Comparison of ENCODE assay signal across 21 mouse cellular contexts in the genomic region with DNA sequence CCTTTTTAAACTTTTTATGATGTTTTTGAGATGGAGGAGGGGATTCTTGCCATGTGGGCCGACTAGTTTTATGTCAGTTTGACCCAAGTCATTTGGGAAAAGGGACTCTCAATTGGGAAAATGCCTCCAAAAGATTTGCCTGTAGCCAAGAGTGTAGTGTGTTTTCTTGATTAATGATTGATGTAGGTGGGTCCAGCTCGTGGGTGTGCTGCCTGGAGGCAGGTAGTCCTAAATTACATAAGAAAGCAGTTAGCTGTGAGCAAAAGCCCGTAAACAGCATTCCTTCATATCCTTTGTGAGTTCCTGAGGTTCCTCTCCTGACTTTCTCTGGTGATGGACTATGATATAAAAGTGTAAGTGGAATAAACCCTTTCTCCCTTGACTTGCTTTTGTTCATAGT. TPM values are rescaled to one million over a fixed set of nuclear protein-coding genes. Genes with fewer than 3 reads are reported as not detected.
A peak's percentile ranks its signal among the peaks of the same experiment; 100 is the strongest.
DNase-seq lines count a peak whose midpoint lies in the region; ATAC-seq and TF ChIP-seq lines count a peak whose summit lies in the region.
"Had no signal": no experiment of that assay in that cellular context is flagged by ENCODE, and none has a peak within 500 bp of the region (broad histone marks: within the 10 kb centered on the region; RNA-seq: fewer than 3 reads in every experiment).

No protein-coding gene starts in this region.

- peak; percentile 66; the same call in 1 of the 2 replicates for TF ChIP-seq EP300 in ES-Bruce4 (IDR thresholded peaks at IDR 0.05; ENCODE audit: insufficient read depth, low read depth, low read length)

- TF ChIP-seq CTCF in kidney, adult 2 months (conservative IDR thresholded peaks at IDR 0.05; ENCODE audit: insufficient read depth, insufficient read length, low read depth, low read length), result no peak
- TF ChIP-seq CTCF in ES-Bruce4 (IDR thresholded peaks at IDR 0.05; ENCODE audit: low read depth, low read length), result no peak

- H3K4me2 ChIP-seq in midbrain, embryonic 15.5 days, result no peak overlapping the region

- 0 out of 2 replicates have a peak overlapping the region, but pooled peaks have one; percentile 0 for H3K9ac ChIP-seq in ES-Bruce4 (ENCODE audit: low read depth, poor library complexity, severe bottlenecking)
- no peak overlapping the region for H3K9ac ChIP-seq in midbrain, embryonic 15.5 days
- H3K9ac ChIP-seq: embryonic facial prominence, embryonic 15.5 days; hindbrain, embryonic 14.5 days had no signal

- H3K4me3 ChIP-seq in kidney, adult 2 months (ENCODE audit: insufficient read depth, low read depth, low read length), result no peak overlapping the region
- H3K4me3 ChIP-seq in ES-Bruce4 (ENCODE audit: low read depth, low read length), result peak overlapping the region; percentile 22; the same call in 1 of the 2 replicates
- no peak overlapping the region for H3K4me3 ChIP-seq in midbrain, embryonic 15.5 days
- H3K4me3 ChIP-seq: embryonic facial prominence, embryonic 15.5 days; erythroblast, embryonic 14.5 days had no signal

- peak; percentile 36 for DNase-seq in kidney, adult 2 months
- DNase-seq in kidney, postnatal 4 days, result no peak
- DNase-seq in R1 (ENCODE audit: low read depth, low spot score), result peak; percentile 69
- DNase-seq in kidney, postnatal 14 days, result peak; percentile 26
- no peak for DNase-seq in right cerebral cortex, postnatal 10 days (ENCODE audit: low spot score in 2 of 2)
- DNase-seq in frontal cortex, postnatal 10 days (ENCODE audit: low spot score in 2 of 2), result no peak
- DNase-seq: adrenal gland, adult 8-10 months; adrenal gland, postnatal 36 days; embryo, embryonic 11 days; gastrocnemius, postnatal 36 days; heart, adult 11 months; heart, postnatal 10 days had no signal

- WGBS in kidney, adult 2 months, result 23% methylated on average over 3 of the region's 3 CpGs
- 86% methylated on average over 3 of the region's 3 CpGs for WGBS in midbrain, embryonic 15.5 days

- no peak for TF ChIP-seq POLR2A in kidney, adult 2 months (IDR thresholded peaks at IDR 0.05; ENCODE audit: low read depth, low read length)
- no peak for TF ChIP-seq POLR2A in ES-Bruce4 (IDR thresholded peaks at IDR 0.05; ENCODE audit: insufficient read depth, low read length)

- no peaks in the 10 kb centered on the region for H3K36me3 ChIP-seq in kidney, adult 2 months (ENCODE audit: control insufficient read depth, insufficient read depth, low read length)
- no peaks in the 10 kb centered on the region for H3K36me3 ChIP-seq in ES-Bruce4 (ENCODE audit: control insufficient read depth, insufficient read depth, low read length, poor library complexity, severe bottlenecking)
- 0 out of 2 replicates have a peak, but pooled peaks cover 3% of the 10 kb centered on the region for H3K36me3 ChIP-seq in midbrain, embryonic 15.5 days (replicated peaks)

- no peak for ATAC-seq in midbrain, embryonic 15.5 days (replicated peaks)
- ATAC-seq: forebrain, embryonic 14.5 days; Patski had no signal

- no peaks in the 10 kb centered on the region for H3K9me3 ChIP-seq in ES-Bruce4 (replicated peaks; ENCODE audit: control insufficient read depth, insufficient read depth, low read length, poor library complexity, severe bottlenecking)
- H3K9me3 ChIP-seq in midbrain, embryonic 15.5 days, result no peaks in the 10 kb centered on the region
- H3K9me3 ChIP-seq: embryonic facial prominence, embryonic 15.5 days; forebrain, embryonic 10.5 days had no signal

- no peaks in the 10 kb centered on the region for H3K27me3 ChIP-seq in kidney, adult 2 months (replicated peaks; ENCODE audit: control insufficient read depth, insufficient read depth, low read length)
- H3K27me3 ChIP-seq in ES-Bruce4 (ENCODE audit: control insufficient read depth, insufficient read depth, low read length, poor library complexity, severe bottlenecking), result no peaks in the 10 kb centered on the region
- H3K27me3 ChIP-seq in midbrain, embryonic 15.5 days (replicated peaks), result no peaks in the 10 kb centered on the region
- H3K27me3 ChIP-seq: embryonic facial prominence, embryonic 15.5 days; Patski had no signal

- H3K27ac ChIP-seq in kidney, adult 2 months (ENCODE audit: insufficient read depth, low read depth, low read length), result peak overlapping the region; percentile 32; the same call in 1 of the 2 replicates
- peak overlapping the region; percentile 80 for H3K27ac ChIP-seq in ES-Bruce4 (ENCODE audit: insufficient read depth, low read length)
- no peak overlapping the region for H3K27ac ChIP-seq in midbrain, embryonic 15.5 days
- H3K27ac ChIP-seq: embryonic facial prominence, embryonic 15.5 days; hindbrain, embryonic 14.5 days had no signal

- H3K4me1 ChIP-seq in kidney, adult 2 months (ENCODE audit: control insufficient read depth, insufficient read depth, low read length), result peaks cover 12% of the 10 kb centered on the region
- peaks cover 7% of the 10 kb centered on the region for H3K4me1 ChIP-seq in ES-Bruce4 (ENCODE audit: control insufficient read depth, insufficient read depth, low read length)
- H3K4me1 ChIP-seq in midbrain, embryonic 15.5 days, result peaks cover 27% of the 10 kb centered on the region

RNA-seq across cellular contexts. Expression of a gene that starts 1.4 kb away (rescaled TPM):
- 0.63 and 0.92 TPM in 2 replicates for polyA plus RNA-seq in kidney, adult 2 months (2012; rRNA removed)
- 3.8 and 4.7 TPM in 2 replicates for polyA plus RNA-seq in ES-Bruce4 (2011; ENCODE audit: insufficient read depth, insufficient read length, low read depth, missing spikeins)
- polyA plus RNA-seq in midbrain, embryonic 15.5 days (2015; fragmentation: Nextera tagmentation; extraction: Ambion mirVana), result 2.5 and 2.9 TPM in 2 replicates
- polyA plus RNA-seq: erythroblast, embryonic 14.5 days had no signal

RNA-seq across cellular contexts. Expression of a gene that starts 1.4 kb away (rescaled TPM):
- 24.1 and 26.0 TPM in 2 replicates for polyA plus RNA-seq in kidney, adult 2 months (2012; rRNA removed)
- 18.0 and 27.2 TPM in 2 replicates for polyA plus RNA-seq in ES-Bruce4 (2011; ENCODE audit: insufficient read depth, insufficient read length, low read depth, missing spikeins)
- polyA plus RNA-seq in midbrain, embryonic 15.5 days (2015; fragmentation: Nextera tagmentation; extraction: Ambion mirVana), result 52.5 and 53.3 TPM in 2 replicates

RNA-seq across cellular contexts. Expression of a gene that starts 23.4 kb away (rescaled TPM):
- 0.48 and 0.67 TPM in 2 replicates for polyA plus RNA-seq in kidney, adult 2 months (2012; rRNA removed)
- polyA plus RNA-seq in ES-Bruce4 (2011; ENCODE audit: insufficient read depth, insufficient read length, low read depth, missing spikeins), result 0.33 TPM in 1 of 2 replicates, not detected in the other
- 0.68 and 0.73 TPM in 2 replicates for polyA plus RNA-seq in midbrain, embryonic 15.5 days (2015; fragmentation: Nextera tagmentation; extraction: Ambion mirVana)
- polyA plus RNA-seq: embryonic facial prominence, embryonic 11.5 days; erythroblast, embryonic 14.5 days had no signal

RNA-seq across cellular contexts. Expression of a gene that starts 35.8 kb away (rescaled TPM):
- 0.99 and 1.4 TPM in 2 replicates for polyA plus RNA-seq in kidney, adult 2 months (2012; rRNA removed)
- polyA plus RNA-seq in ES-Bruce4 (2011; ENCODE audit: insufficient read depth, insufficient read length, low read depth, missing spikeins), result 3.0 and 4.3 TPM in 2 replicates
- 8.1 and 8.5 TPM in 2 replicates for polyA plus RNA-seq in midbrain, embryonic 15.5 days (2015; fragmentation: Nextera tagmentation; extraction: Ambion mirVana)
- polyA plus RNA-seq: erythroblast, embryonic 14.5 days had no signal

RNA-seq across cellular contexts. Expression of a gene that starts 44.6 kb away (rescaled TPM):
- 28.2 and 30.1 TPM in 2 replicates for polyA plus RNA-seq in kidney, adult 2 months (2012; rRNA removed)
- polyA plus RNA-seq in ES-Bruce4 (2011; ENCODE audit: insufficient read depth, insufficient read length, low read depth, missing spikeins), result 43.4 and 44.0 TPM in 2 replicates
- polyA plus RNA-seq in midbrain, embryonic 15.5 days (2015; fragmentation: Nextera tagmentation; extraction: Ambion mirVana), result 25.8 and 26.3 TPM in 2 replicates

Comparison
In these comparisons a context has a peak if more than half of its experiments do, and no peak if none do; other contexts are left out.
1. DNase-seq: peak in kidney, adult 2 months (single experiment), R1 (single experiment) and kidney, postnatal 14 days (single experiment); none in kidney, postnatal 4 days (0 of 2), right cerebral cortex, postnatal 10 days (0 of 2) and frontal cortex, postnatal 10 days (0 of 2).